Mouse (Mus musculus) liver, postnatal 0 days (tissue): ENCODE data around the gene Thrap3. TPM values are rescaled to one million over a fixed set of nuclear protein-coding genes. Genes with fewer than 3 reads are reported as not detected.
A peak's percentile ranks its signal among the peaks of the same experiment; 100 is the strongest.

Experiments
- ATAC-seq: fragments of 200-750 bp; cut with Nextera tagmentation; 2 replicates; pipeline ENCODE4 v1.8.0; 2017; ENCODE audit warnings: mild to moderate bottlenecking, moderate library complexity
- DNase-seq: peaks from one replicate; pipeline ENCODE4 v3.0.0-alpha.2; 2016
- H3K27ac ChIP-seq: fragments of 300-500 bp; sonication (generic); 2 replicates; pipeline ENCODE4 v1.5.1; 2014; ENCODE audit warnings: antibody characterized with exemption, moderate library complexity, mild to moderate bottlenecking, low read depth
- H3K27me3 ChIP-seq: fragments of 300-500 bp; sonication (generic); 2 replicates; pipeline ENCODE4 v1.6.1; 2014; ENCODE audit warnings: low read length, control low read depth, mixed read lengths; ENCODE audit not compliant: insufficient read depth
- H3K36me3 ChIP-seq: fragments of 300-500 bp; sonication (generic); replicated peaks from 2 replicates; pipeline ENCODE4 v1.6.1; 2014; ENCODE audit warnings: mild to moderate bottlenecking, control low read depth, low read length, moderate library complexity, mixed read lengths; ENCODE audit not compliant: insufficient read depth
- H3K4me1 ChIP-seq: fragments of 300-500 bp; sonication (generic); 2 replicates; pipeline ENCODE4 v1.6.1; 2014; ENCODE audit warnings: antibody characterized with exemption, mild to moderate bottlenecking, control low read depth; ENCODE audit not compliant: insufficient read depth
- H3K4me2 ChIP-seq: fragments of 300-500 bp; sonication (generic); 2 replicates; pipeline ENCODE4 v1.6.1; 2014; ENCODE audit warnings: low read depth, mild to moderate bottlenecking, low read length, moderate library complexity, mixed read lengths
- H3K4me3 ChIP-seq: fragments of 300-500 bp; sonication (generic); 2 replicates; pipeline ENCODE4 v1.5.1; 2014; ENCODE audit warnings: low read depth, low read length
- H3K9ac ChIP-seq: fragments of 300-500 bp; sonication (generic); replicated peaks from 2 replicates; pipeline ENCODE4 v1.6.1; 2014; ENCODE audit warnings: mild to moderate bottlenecking, moderate library complexity
- H3K9me3 ChIP-seq: fragments of 300-500 bp; sonication (generic); 2 replicates; pipeline ENCODE4 v1.6.1; 2016; ENCODE audit warnings: mild to moderate bottlenecking, control low read depth, low read length, mixed read lengths
- CTCF ChIP-seq: sonication (generic); IDR thresholded peaks from 2 replicates; pipeline ENCODE4 v1.5.1; 2016; ENCODE audit warnings: antibody characterized with exemption, low read depth
- EP300 ChIP-seq: IDR thresholded peaks from 2 replicates; pipeline ENCODE4 v1.6.1; 2016; ENCODE audit warnings: antibody characterized with exemption, low read depth, mild to moderate bottlenecking
- WGBS: fragments of 180-500 bp; shearing (Covaris S2); extraction: QIAGEN DNeasy Blood & Tissue Kit; methylation state at CpG from one replicate; pipeline ENCODE4 v1.1.7; 2014; ENCODE audit not compliant: insufficient replicate concordance; 5-methylcytosine and 5-hydroxymethylcytosine counted together
- polyA plus RNA-seq: library from polyadenylated mRNA; unstranded; fragments of >200 nt; fragmentation: Nextera tagmentation; extraction: Ambion mirVana; gene quantifications from 2 replicates; pipeline ENCODE4 v1.2.1, GENCODE M21; 2015

Thrap3 gene
- polyA plus RNA-seq, 1 experiment from 2014 or later, result 62.4 TPM

GRCm38 (mm10) chr4:126120506-126120905 is 82.1 kb downstream of the Thrap3 start:
- Histone ChIP-seq H3K27ac (no peak overlapping the region), H3K9me3 (no peaks in the 10 kb centered on the region), H3K36me3 (peaks cover 8% of the 10 kb centered on the region; the same call in 1 of the 2 replicates), H3K4me2 (no peak overlapping the region), H3K27me3 (no peaks in the 10 kb centered on the region), H3K4me1 (peaks cover 5% of the 10 kb centered on the region), H3K4me3 (no peak overlapping the region), H3K9ac (no peak overlapping the region)
- ATAC-seq (no peak), DNase-seq (no peak)
- no peak for TF ChIP-seq CTCF
- TF ChIP-seq EP300, result no peak
- WGBS, result 86% methylated on average over 2 of the region's 2 CpGs

- TF ChIP-seq CTCF (no peak), EP300 (no peak)
- Histone ChIP-seq H3K27ac (no peak overlapping the region), H3K4me3 (no peak overlapping the region), H3K4me2 (no peak overlapping the region), H3K9ac (no peak overlapping the region), H3K9me3 (no peaks in the 10 kb centered on the region), H3K4me1 (peaks cover 7% of the 10 kb centered on the region), H3K36me3 (peaks cover 7% of the 10 kb centered on the region; the same call in 1 of the 2 replicates), H3K27me3 (no peaks in the 10 kb centered on the region)
- DNase-seq, result no peak
- 81% methylated on average over 5 of the region's 5 CpGs for WGBS
- ATAC-seq, result no peak
These were observed 82.5 kb downstream of the Thrap3 start for GRCm38 (mm10) chr4:126120052-126120451.

- Histone ChIP-seq H3K4me1 (peaks cover 7% of the 10 kb centered on the region), H3K9me3 (no peaks in the 10 kb centered on the region), H3K9ac (no peak overlapping the region), H3K27me3 (no peaks in the 10 kb centered on the region), H3K36me3 (peaks cover 2% of the 10 kb centered on the region; the same call in 1 of the 2 replicates), H3K4me3 (no peak overlapping the region), H3K27ac (no peak overlapping the region), H3K4me2 (no peak overlapping the region)
- no peak for DNase-seq
- TF ChIP-seq CTCF, result no peak
- TF ChIP-seq EP300, result no peak
- WGBS, result 86% methylated on average over 1 of the region's 1 CpGs
- no peak for ATAC-seq
These were observed 83.5 kb downstream of the Thrap3 start for GRCm38 (mm10) chr4:126119051-126119450.

DNA sequence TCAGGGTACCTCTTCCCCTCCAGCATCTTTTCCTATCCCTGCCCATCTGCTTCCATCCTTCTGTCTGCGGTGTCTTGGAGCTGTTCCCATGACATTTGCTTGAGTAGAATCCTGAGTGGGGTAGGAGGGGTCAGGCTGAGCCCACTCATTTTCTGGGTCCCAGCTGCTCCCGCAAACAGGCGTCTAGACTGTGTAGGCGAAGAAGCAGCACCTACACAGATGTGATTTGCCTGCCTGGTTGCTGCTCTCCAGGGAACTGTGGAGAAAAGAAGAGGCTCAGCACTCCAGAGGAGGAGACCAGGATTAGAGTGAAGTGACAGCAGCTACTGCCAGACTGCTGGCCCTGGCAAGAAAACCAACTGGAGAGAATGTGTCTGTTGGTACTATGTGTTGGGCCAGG is 83.9 kb downstream of the Thrap3 start:
- no peak overlapping the region for H3K27ac ChIP-seq
- no peaks in the 10 kb centered on the region for H3K27me3 ChIP-seq
- TF ChIP-seq EP300 (no peak), CTCF (no peak)
- ATAC-seq (no peak), DNase-seq (no peak)
- H3K4me1 ChIP-seq, result peaks cover 7% of the 10 kb centered on the region
- H3K4me3 ChIP-seq, result no peak overlapping the region
- H3K4me2 ChIP-seq, result no peak overlapping the region
- H3K9me3 ChIP-seq, result no peaks in the 10 kb centered on the region
- H3K36me3 ChIP-seq, result peaks cover 2% of the 10 kb centered on the region; the same call in 1 of the 2 replicates
- WGBS, result 88% methylated on average over 4 of the region's 4 CpGs
- H3K9ac ChIP-seq, result no peak overlapping the region

- H3K4me2 ChIP-seq, result no peak overlapping the region
- no peak for ATAC-seq
- no peaks in the 10 kb centered on the region for H3K9me3 ChIP-seq
- peaks cover 2% of the 10 kb centered on the region; the same call in 1 of the 2 replicates for H3K36me3 ChIP-seq
- 80% methylated on average over 8 of the region's 8 CpGs for WGBS
- no peaks in the 10 kb centered on the region for H3K27me3 ChIP-seq
- no peak overlapping the region for H3K4me3 ChIP-seq
- DNase-seq, result no peak
- TF ChIP-seq EP300 (no peak), CTCF (no peak)
- no peak overlapping the region for H3K9ac ChIP-seq
- peaks cover 14% of the 10 kb centered on the region for H3K4me1 ChIP-seq
- no peak overlapping the region for H3K27ac ChIP-seq
These were observed 85.4 kb downstream of the Thrap3 start for GRCm38 (mm10) chr4:126117116-126117515.

- peak; percentile 33; the same call in 1 of the 2 replicates for ATAC-seq
- 64% methylated on average over 6 of the region's 6 CpGs for WGBS
- Histone ChIP-seq H3K9ac (no peak overlapping the region; the same call in 1 of the 2 replicates), H3K9me3 (no peaks in the 10 kb centered on the region), H3K4me2 (no peak overlapping the region), H3K4me1 (peaks cover 19% of the 10 kb centered on the region), H3K27me3 (no peaks in the 10 kb centered on the region), H3K27ac (peak overlapping the region; percentile 8; the same call in 1 of the 2 replicates), H3K4me3 (no peak overlapping the region), H3K36me3 (peaks cover 2% of the 10 kb centered on the region; the same call in 1 of the 2 replicates)
- DNase-seq, result no peak
- TF ChIP-seq CTCF (no peak), EP300 (no peak)
These were observed 86.6 kb downstream of the Thrap3 start for GRCm38 (mm10) chr4:126115871-126116521.
